Mouse (Mus musculus) naive thymus-derived CD4-positive, alpha-beta T cell, adult 2 months (primary cell): ENCODE results near the gene Atp8a1.

Experiments used
- DNase-seq: peaks from one replicate; pipeline ENCODE4 v3.0.0-alpha.2; 2011; ENCODE audit warnings: low read depth

Atp8a1 gene

DNA sequence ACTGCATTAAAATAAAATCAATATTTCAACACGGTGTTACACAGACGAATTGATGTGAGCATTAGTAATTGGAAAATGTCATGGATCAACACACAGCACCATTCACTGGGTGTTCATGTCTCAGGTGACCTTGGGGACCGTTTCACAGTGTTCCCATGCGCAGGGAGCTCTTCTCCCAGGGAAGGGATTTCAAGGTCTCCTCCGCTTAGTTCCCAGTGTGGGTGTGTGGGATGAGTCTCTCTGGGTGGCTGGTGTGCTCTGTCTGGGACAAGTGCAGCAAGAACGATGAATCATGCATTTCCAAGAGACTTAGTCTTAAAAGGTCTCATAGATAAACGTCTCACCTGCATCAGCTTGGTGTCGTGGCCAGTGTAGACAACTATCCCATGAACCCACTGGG, 78.5 kb downstream of the Atp8a1 start:
- DNase-seq: no peak

DNA sequence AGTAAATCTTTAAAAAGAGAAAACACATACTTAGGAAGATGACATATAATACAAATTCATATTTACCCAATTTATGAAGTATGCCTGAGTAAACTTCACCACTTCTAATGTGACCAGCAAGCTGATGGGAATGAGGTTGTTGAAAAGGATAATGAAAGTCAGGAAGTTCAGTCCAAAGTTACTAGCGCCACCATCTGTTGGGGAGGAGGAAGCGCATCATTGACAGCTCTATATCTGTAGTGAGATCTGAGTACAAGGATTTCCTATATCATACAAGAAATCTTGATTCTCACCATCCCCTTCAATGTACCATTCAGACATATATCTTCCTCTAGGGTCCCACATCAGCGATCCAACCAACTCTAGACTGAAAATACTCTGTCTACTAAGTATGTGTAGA, 82.4 kb downstream of the Atp8a1 start:
- DNase-seq: peak; percentile 35

- DNase-seq: no peak
Observed at GRCm38 (mm10) chr5:67758126-67758525, 89.1 kb downstream of the Atp8a1 start.

- DNase-seq: peak; percentile 68
Observed at GRCm38 (mm10) chr5:67756138-67756537, 91.1 kb downstream of the Atp8a1 start.

DNA sequence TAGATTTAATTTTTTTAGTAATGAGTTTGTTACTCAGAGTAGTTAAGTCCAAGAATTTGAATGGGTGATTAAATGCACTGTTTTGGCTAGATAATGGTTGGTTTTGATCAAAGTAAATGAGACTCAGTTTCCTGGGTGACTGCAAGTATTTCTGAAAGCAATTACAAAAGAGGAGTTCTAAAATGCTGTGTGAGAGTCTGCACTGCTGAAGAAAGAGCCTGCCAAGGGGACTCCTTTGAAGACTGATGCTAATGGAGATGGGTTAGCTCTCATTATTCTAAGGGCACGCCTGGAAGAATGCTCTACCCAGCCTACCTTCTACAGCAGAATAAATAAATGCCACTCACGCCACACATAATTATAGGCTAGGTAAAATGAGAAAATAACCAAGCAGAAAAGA, 94.2 kb downstream of the Atp8a1 start:
- DNase-seq: no peak

GRCm38 (mm10) chr5:67752629-67753028, 94.6 kb downstream of the Atp8a1 start:
- no peak for DNase-seq

DNA sequence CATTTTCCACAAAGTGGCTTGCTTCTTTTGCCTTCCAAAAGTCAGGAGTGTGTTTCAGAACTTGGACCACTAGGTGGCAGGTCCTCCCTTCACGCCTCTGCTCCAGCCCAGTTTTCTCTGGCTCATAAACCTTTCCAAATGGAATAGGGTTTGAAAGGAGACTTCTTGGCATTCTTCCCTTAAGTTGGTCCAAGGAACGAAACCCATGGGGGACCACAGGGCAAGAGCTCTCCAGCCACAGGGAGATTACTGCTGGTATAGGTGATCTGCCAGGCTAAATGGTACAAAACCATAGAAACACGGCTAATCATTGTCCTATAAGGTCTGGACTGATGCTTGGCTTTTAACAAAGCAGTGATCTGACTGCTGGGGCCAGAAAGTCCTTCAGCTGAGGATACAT, 95.2 kb downstream of the Atp8a1 start:
- no peak for DNase-seq

GRCm38 (mm10) chr5:67739261-67739660, 108.0 kb downstream of the Atp8a1 start:
- no peak for DNase-seq

DNA sequence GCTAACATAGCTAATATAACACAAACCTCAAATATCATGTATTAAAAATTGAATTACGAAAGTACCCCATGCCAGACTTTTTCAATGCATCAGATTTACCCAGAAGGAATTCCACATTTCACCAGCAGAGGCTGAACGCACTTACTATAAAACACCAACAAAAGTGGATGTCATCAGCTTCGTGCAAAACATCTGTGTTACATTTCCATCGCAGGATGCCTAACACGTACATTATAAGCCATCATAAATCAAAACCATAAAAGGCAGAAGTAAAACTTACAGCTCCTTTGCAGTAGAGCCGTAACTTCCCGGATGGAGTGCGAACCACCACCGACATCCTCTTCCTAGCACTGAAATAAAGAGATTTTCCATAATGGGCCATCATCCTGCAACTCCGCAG, 109.1 kb downstream of the Atp8a1 start:
- no peak for DNase-seq

DNA sequence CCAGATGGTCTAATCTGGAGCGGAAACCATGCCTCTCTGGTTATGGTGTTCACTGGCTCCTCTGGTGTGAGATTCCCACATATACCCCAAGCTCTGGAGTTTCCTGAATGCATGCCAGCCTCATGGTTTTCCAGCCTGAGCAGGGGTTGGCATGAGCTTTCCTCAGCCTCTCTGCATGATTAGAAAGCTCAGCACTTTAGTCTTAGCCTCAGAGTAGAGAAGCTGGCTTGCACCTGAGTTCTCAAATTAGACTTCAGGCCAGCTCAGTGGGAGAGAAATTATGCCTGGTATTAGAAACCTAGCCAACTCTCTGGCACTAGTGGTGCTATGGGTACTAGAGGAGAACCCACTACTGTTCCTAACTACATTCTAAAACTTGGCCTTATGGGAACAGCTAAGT, 111.5 kb downstream of the Atp8a1 start:
- no peak for DNase-seq

- no peak for DNase-seq
Observed at GRCm38 (mm10) chr5:67733551-67734258, 113.5 kb downstream of the Atp8a1 start.

GRCm38 (mm10) chr5:67733150-67733549, 114.1 kb downstream of the Atp8a1 start:
- no peak for DNase-seq

DNA sequence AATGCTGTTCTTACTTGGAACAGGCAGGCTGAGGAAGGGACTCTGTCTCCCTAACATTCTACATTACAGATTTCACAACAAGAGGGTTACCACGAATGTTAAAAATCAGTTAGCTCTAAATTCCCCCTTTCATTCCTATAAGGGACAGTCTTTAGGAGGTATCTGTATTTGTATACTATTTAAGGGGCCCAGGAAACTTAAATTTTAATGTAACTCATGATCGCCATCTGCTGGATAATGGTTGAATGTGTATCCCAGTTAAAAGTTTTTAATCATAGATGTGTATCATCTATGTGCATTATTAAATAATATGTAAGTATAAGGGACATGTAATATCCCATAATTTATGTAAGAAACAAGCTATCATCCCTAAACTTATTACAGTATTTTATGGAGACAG, 119.5 kb downstream of the Atp8a1 start:
- DNase-seq: peak; percentile 36

- DNase-seq: no peak
Observed at GRCm38 (mm10) chr5:67726810-67727209, 120.4 kb downstream of the Atp8a1 start.

- no peak for DNase-seq
Observed at GRCm38 (mm10) chr5:67701641-67702040, 145.6 kb downstream of the Atp8a1 start.

- DNase-seq: no peak
Observed at GRCm38 (mm10) chr5:67699418-67699817, 147.8 kb downstream of the Atp8a1 start.

- no peak for DNase-seq
Observed at GRCm38 (mm10) chr5:67698176-67698575, 149.1 kb downstream of the Atp8a1 start.

DNA sequence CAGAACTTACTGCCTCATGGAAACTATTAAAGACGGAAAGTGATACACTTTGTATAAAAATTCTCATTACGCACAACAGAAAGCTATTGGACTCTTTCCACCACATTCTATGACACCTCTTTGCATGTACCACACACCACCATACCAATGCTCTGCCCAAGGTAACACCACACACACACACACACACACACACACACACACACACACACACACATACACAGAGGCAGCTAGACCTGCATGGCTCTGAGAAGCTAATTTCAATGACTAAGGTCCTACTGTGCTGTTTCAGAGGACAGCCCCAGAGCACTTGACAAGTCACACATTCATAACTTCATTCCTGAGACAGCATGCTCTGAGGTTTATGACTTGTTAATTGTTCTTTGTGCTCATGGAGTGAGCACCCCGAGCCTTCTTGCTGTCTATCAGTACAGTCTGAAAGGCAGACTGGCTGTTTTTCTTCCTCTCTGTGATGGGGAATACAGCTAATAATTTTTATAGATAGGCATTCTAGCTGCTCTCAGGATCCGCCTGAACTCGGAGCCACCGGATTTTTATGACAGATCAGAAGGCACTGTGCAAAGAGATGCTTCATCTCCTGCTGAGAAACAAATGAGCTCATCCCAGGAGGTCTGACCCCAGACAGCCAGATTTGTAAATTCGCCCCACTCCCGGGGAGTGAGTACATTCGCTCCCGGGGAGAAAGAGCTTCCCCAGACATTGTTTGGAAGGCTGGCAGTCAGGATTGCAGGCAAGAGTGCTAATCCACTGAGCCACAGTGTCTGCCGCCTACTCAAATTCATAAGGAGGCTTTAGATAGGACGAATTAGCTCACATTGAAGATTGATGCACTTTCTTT, 150.3 kb downstream of the Atp8a1 start:
- DNase-seq: no peak

GRCm38 (mm10) chr5:67695055-67695710, 152.1 kb downstream of the Atp8a1 start:
- no peak for DNase-seq

GRCm38 (mm10) chr5:67690336-67690735, 156.9 kb downstream of the Atp8a1 start:
- DNase-seq: no peak

DNA sequence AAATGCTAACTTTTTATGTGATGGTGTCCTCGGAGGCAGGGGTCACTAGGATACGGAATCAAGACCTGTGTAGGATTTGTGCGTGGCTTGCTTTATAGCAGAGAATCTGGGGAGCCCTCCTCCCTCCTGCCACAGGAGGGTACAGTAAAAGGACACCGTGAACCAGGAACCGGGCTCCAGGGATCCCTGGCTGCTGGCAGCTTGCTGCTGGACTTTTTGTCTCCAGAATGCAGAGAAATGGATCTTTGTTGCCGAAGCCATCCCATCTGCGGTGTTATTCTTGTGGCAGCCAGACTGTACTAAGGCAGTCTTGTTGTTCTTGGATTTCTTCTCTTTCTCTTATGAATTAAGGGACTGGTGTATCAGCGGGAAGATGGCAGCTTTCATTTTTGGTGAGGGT, 159.2 kb downstream of the Atp8a1 start:
- no peak for DNase-seq

- no peak for DNase-seq
Observed at GRCm38 (mm10) chr5:67685906-67686305, 161.3 kb downstream of the Atp8a1 start.

DNA sequence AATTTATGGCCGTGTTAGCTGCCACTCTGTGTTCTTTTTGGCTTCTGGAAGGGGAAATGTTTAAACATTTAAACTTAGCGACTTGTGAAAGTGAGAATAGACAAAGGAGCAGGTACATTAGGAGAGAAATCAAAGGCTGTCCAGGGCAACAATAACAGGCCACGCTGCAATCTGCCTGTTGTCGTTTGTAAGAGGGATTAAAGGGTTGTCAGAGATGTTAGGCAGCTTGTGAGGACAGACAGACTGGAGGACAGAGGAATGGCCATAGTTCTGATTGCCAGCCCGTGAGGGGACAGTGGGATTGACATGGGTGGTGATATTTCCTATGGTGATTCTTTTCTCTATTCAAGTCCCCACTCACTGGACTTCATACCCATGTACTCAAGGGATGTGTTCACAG, 161.8 kb downstream of the Atp8a1 start:
- DNase-seq: no peak
